Mouse (Mus musculus): ENCODE results near the gene Gm36079. TPM values are rescaled to one million over a fixed set of nuclear protein-coding genes. Genes with fewer than 3 reads are reported as not detected.
"Not testable (repeated sequence)": the region's sequence is repeated elsewhere in the genome, so short reads cannot be mapped to it uniquely, and the experiment has no call there.

Gene Gm36079
- polyA plus RNA-seq, 1 experiment from 2014 or later: not detected

GRCm38 (mm10) chr13:120010068-120010467 lies 16.7 kb downstream of the Gm36079 start:
- not testable (repeated sequence) for H3K4me1 ChIP-seq; H3K9me3 ChIP-seq; H3K27ac ChIP-seq; H3K4me3 ChIP-seq; H3K9ac ChIP-seq; H3K36me3 ChIP-seq; H3K4me2 ChIP-seq (replicated peaks); H3K27me3 ChIP-seq (replicated peaks); ATAC-seq (ENCODE audit: low FRiP score, low read depth)

DNA sequence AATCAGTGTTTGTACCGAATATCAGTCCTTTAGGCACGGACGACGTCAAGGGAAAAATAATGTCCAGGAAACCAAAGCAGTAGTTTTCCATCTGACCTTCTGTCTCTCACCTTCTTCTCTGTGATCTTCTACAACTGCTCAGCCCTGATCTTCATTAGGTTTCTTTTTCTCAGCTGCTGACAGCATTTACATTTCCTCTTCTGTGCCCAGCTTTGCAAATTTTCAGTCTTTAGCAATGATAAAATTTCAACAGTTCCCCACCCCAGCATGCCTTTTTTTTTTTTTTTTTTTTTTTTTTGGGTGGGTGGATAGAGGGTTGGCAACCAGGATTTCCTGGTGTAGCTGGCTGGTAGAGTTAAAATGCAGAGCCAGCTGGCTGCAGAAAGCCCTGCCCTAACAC lies 27.6 kb downstream of the Gm36079 start:
- not testable (repeated sequence) for H3K36me3 ChIP-seq; H3K4me3 ChIP-seq; H3K27me3 ChIP-seq (replicated peaks); H3K27ac ChIP-seq; ATAC-seq (ENCODE audit: low FRiP score, low read depth); H3K4me1 ChIP-seq; H3K4me2 ChIP-seq (replicated peaks); H3K9ac ChIP-seq; H3K9me3 ChIP-seq
- WGBS: no CpG with 5 or more reads among the region's 4 CpGs

- not testable (repeated sequence) for H3K4me1 ChIP-seq; H3K4me2 ChIP-seq (replicated peaks); H3K9ac ChIP-seq; H3K9me3 ChIP-seq; H3K36me3 ChIP-seq; H3K27ac ChIP-seq; H3K27me3 ChIP-seq (replicated peaks); H3K4me3 ChIP-seq
- no CpG with 5 or more reads among the region's 22 CpGs for WGBS
- peak; percentile 87 for ATAC-seq (ENCODE audit: low FRiP score, low read depth)
These were observed 28.2 kb downstream of the Gm36079 start for GRCm38 (mm10) chr13:119998442-119999086.

DNA sequence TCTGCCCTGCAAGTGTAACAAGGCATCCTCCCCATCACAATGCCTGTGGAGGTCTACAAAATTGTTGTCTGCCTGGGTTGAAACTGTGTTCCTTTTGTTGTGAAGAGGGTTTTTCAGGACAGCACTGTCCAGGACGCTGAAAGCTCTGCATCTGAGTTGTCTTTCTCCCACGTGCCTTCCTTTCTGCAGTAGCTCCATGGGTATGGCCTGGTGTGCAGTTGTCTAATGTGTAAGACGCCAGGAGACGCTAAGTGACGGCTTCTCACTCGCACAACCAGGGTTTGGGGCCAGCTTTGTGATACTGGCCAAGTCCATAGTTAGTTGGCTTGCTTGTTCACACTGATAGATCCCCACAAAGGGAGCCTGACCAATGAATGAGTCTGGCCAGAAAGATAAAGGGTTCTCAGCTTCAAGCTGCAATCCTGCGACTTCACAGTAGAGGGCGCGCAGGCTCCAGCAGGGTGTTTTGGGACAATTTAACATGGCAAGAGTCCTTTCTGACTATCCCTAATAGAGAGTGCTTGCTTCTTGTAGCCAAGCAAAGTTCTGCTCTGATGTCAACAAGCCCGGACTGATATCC lies 34.8 kb downstream of the Gm36079 start:
- not testable (repeated sequence) for H3K9ac ChIP-seq; H3K36me3 ChIP-seq; H3K4me1 ChIP-seq; H3K4me3 ChIP-seq; H3K27ac ChIP-seq; H3K9me3 ChIP-seq; H3K4me2 ChIP-seq (replicated peaks); H3K27me3 ChIP-seq (replicated peaks)
- peak; percentile 37; the same call in 1 of the 2 replicates for ATAC-seq (ENCODE audit: low FRiP score, low read depth)
- WGBS: no CpG with 5 or more reads among the region's 10 CpGs

DNA sequence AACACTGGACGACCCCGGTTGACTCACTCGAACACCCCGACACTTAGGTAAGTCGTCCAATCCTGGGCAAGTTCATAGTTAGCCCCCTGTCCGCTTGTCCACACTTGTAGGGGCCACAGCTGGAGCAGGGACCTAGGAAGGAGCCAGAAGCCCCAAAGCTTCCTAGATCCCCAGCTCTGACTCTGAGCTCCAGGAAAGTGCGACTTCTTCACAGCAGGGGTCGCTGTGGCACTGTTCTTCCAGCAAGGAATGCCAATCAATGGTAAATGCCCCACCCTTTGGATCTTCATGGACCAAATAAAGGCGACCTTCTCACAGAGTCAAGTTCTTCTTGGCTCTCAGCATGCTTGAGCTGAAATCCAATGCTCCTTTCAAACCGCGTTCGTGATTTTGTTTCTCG lies 35.5 kb downstream of the Gm36079 start:
- not testable (repeated sequence) for H3K27me3 ChIP-seq (replicated peaks); H3K4me1 ChIP-seq; H3K9ac ChIP-seq; H3K4me3 ChIP-seq; H3K27ac ChIP-seq; H3K36me3 ChIP-seq; H3K4me2 ChIP-seq (replicated peaks); H3K9me3 ChIP-seq
- no CpG with 5 or more reads among the region's 13 CpGs for WGBS
- peak; percentile 48; the same call in 1 of the 2 replicates for ATAC-seq (ENCODE audit: low FRiP score, low read depth)

Other genes starting within 250 kb of the Gm36079 start
- 42.7 and 46.2 TPM in 2 replicates for gene Zfp131, start 236.1 kb downstream of the Gm36079 start, polyA plus RNA-seq (2016; fragmentation: Nextera tagmentation; extraction: Ambion mirVana)
- gene AF067063, start 196.8 kb downstream of the Gm36079 start, polyA plus RNA-seq (2016; fragmentation: Nextera tagmentation; extraction: Ambion mirVana): not detected in 2 replicates
- gene D13Ertd608e, start 191.0 kb downstream of the Gm36079 start, polyA plus RNA-seq (2016; fragmentation: Nextera tagmentation; extraction: Ambion mirVana): not detected in 2 replicates
- gene Tcstv1, start 132.2 kb downstream of the Gm36079 start, polyA plus RNA-seq (2016; fragmentation: Nextera tagmentation; extraction: Ambion mirVana): not detected in 2 replicates
- gene Gm21761, start 97.7 kb downstream of the Gm36079 start, polyA plus RNA-seq (2016; fragmentation: Nextera tagmentation; extraction: Ambion mirVana): not detected in 2 replicates
- not detected in 2 replicates for gene B020031M17Rik, start 76.2 kb downstream of the Gm36079 start, polyA plus RNA-seq (2016; fragmentation: Nextera tagmentation; extraction: Ambion mirVana)
- not detected in 2 replicates for gene Gm21188, start 25.2 kb upstream of the Gm36079 start, polyA plus RNA-seq (2016; fragmentation: Nextera tagmentation; extraction: Ambion mirVana)
- gene Gm20767, start 113.2 kb upstream of the Gm36079 start, polyA plus RNA-seq (2016; fragmentation: Nextera tagmentation; extraction: Ambion mirVana): not detected in 2 replicates
- not detected in 2 replicates for gene Gm21818, start 145.4 kb upstream of the Gm36079 start, polyA plus RNA-seq (2016; fragmentation: Nextera tagmentation; extraction: Ambion mirVana)
- not detected in 2 replicates for gene Gm21762, start 188.9 kb upstream of the Gm36079 start, polyA plus RNA-seq (2016; fragmentation: Nextera tagmentation; extraction: Ambion mirVana)
- gene Gm21731, start 212.1 kb upstream of the Gm36079 start, polyA plus RNA-seq (2016; fragmentation: Nextera tagmentation; extraction: Ambion mirVana): not detected in 2 replicates
- gene AF067061, start 236.1 kb upstream of the Gm36079 start, polyA plus RNA-seq (2016; fragmentation: Nextera tagmentation; extraction: Ambion mirVana): not detected in 2 replicates

All from neural tube, embryonic 12.5 days (tissue).